Mouse (Mus musculus): ENCODE measurements around the gene Ankrd11. TPM values are rescaled to one million over a fixed set of nuclear protein-coding genes. Genes with fewer than 3 reads are reported as not detected.

Gene Ankrd11
- total RNA-seq, 2 experiments from 2014 or later: 60.3 to 62.1 TPM

DNA sequence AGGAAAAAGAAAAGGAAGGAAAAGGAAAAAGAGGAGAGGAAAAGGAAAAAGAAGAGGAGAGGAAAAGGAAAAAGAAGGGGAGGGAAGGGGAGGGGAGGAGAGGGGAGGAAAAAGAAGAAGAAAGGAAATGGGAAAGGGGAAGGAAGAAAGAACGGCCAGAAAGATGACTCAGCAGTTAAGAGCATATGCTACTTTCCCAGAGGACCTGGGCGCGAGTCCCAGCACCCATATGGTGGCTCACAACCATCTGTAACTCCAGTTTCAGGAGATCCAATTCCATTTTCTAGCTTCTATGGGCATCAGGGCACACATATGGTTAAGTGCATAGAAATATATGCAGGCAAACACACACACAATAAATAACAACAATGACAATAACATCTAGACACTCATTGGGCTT, 73.9 kb downstream of the Ankrd11 start:
- no peak for TF ChIP-seq CTCF (IDR thresholded peaks at IDR 0.05)
- intact Hi-C loops (cut with DNase I): no loop called here
- Histone ChIP-seq H3K27ac (no peak overlapping the region), H3K4me3 (no peak overlapping the region)
- DNase-seq: no peak

DNA sequence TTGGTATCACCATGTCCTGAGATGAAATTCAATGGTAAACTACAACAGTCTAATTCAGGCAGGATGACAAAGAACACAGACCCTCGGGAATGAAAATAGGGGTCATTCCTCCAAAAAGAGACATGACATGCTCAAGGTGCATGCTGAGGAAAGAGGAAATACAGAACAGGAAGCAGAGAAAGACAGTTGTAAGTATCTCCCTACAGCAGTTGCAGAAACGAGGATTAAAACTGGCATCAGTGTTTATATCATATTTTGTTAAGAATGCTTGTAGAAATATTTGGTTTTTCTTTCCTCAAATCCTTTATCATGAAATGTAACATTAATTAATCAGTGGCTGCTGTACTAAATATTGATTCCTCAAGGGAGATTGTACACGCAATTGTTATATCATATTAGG, 75.4 kb downstream of the Ankrd11 start:
- no peak for DNase-seq
- Histone ChIP-seq H3K27ac (no peak overlapping the region), H3K4me3 (no peak overlapping the region)
- TF ChIP-seq CTCF (IDR thresholded peaks at IDR 0.05): no peak
- intact Hi-C loops (cut with DNase I): no loop called here

DNA sequence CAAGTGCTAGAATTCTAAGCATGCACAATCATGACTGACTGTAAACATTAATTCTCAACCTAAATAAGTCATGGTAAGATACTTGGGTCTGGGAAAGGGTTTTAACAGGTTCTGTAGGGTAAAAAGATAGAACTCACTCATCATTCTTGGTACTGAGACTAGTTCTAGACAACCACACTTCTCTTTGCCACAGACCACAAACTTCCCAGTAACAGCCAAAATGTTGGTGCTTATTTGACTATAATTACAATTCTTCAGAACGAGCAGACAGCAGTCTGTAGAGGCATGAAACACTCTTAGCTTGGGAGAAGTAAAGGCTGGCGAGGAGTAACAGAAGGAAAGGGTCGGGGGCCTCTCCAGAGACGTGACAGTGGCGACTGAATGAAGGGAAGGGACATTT, 80.0 kb downstream of the Ankrd11 start:
- intact Hi-C loops (cut with DNase I): no loop called here

DNA sequence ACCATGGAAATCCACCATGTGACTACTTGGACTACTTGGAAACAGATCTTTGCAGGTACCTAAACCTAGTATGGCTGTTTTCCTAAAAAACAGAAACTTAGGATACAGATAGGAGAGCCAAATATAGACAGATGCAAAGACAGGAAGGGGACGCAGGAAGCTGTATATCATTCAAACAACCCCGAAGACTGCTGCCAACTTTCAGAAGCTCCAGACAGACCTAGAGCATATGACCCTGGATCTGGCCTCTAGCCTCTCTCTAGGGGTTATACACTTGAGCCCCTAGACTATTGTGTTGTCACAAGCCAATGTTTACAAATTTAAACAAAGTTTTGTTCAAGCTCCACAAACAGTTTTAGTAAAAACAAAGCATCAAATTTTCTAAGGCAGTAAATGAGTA, 80.6 kb downstream of the Ankrd11 start:
- H3K27ac ChIP-seq: peak overlapping the region; percentile 48
- intact Hi-C loops (cut with DNase I): no loop called here

More for the DNA sequence above, 80.0 kb downstream of the Ankrd11 start:
- DNase-seq: no peak
- peak overlapping the region; percentile 48; the same call in 1 of the 2 replicates for H3K27ac ChIP-seq
- no peak overlapping the region for H3K4me3 ChIP-seq
- TF ChIP-seq CTCF (IDR thresholded peaks at IDR 0.05): no peak

DNA sequence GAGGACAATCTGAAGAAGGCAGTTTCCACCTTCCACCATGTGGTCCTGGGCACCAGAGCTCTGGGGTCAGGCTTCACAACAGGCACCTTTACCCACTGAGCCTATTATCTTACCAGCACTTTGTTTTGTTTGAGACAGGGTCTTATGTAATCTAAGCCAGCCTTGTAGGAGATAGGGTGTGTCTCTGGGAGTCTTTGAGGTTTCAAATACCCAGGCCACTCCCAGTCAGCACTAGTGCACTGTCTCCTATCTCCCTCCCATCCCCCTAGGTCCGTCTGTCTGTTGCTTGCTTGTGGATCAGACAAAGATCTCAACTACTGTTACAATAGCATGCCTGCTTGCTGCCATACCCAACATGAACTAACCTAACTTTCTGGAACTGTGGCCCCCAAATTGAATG, 81.1 kb downstream of the Ankrd11 start:
- intact Hi-C loops (cut with DNase I): no loop called here
- H3K4me3 ChIP-seq: no peak overlapping the region
- no peak for DNase-seq
- peak overlapping the region; percentile 48; the same call in 1 of the 2 replicates for H3K27ac ChIP-seq
- no peak for TF ChIP-seq CTCF (IDR thresholded peaks at IDR 0.05)

More for the DNA sequence above, 80.6 kb downstream of the Ankrd11 start:
- H3K4me3 ChIP-seq: no peak overlapping the region; the same call in 1 of the 2 replicates
- TF ChIP-seq CTCF (IDR thresholded peaks at IDR 0.05): no peak
- DNase-seq: no peak

DNA sequence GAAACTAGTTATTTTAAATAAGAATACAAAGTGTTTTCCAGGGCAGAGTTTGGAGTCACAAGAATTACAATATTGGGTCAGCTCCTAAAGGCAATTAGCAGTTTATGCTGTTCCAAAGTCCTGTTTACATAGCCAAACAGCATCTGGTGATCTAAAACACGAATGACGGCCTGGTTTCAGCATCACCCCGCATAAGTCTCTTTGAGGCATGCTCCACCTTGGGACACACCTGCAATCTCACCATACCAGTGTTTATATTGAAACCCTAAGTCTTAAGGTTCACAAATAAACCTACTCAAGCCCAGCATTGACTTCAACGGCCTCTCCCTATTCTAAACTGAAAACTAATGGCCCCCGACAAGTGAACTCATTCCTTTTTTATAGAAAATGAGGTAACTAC, 81.8 kb downstream of the Ankrd11 start:
- DNase-seq: no peak
- TF ChIP-seq CTCF (IDR thresholded peaks at IDR 0.05): no peak
- Histone ChIP-seq H3K27ac (peak overlapping the region; percentile 48; the same call in 1 of the 2 replicates), H3K4me3 (no peak overlapping the region)
- intact Hi-C loops (cut with DNase I): no loop called here

DNA sequence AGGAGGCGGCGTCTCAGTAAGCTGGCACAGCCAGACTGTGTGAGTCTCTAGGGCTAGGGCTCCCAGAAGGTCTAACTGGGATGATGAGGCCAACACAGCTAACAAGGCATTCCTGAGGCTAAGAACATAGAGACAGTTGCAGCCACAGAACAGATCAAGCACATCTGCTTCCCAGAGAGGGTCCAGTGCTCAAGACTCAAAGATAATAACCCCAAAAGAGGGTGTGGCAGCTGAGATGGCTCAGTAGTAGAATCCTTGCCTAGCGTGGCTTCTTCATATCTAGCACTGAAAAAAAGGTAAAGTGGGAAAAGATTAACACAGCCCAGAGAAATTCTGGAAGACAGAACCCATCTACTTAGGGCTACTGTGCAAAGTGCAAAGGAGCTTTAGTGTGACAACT, 86.1 kb downstream of the Ankrd11 start:
- Histone ChIP-seq H3K4me3 (no peak overlapping the region), H3K27ac (no peak overlapping the region)
- DNase-seq: no peak
- intact Hi-C loops (cut with DNase I): no loop called here
- no peak for TF ChIP-seq CTCF (IDR thresholded peaks at IDR 0.05)

DNA sequence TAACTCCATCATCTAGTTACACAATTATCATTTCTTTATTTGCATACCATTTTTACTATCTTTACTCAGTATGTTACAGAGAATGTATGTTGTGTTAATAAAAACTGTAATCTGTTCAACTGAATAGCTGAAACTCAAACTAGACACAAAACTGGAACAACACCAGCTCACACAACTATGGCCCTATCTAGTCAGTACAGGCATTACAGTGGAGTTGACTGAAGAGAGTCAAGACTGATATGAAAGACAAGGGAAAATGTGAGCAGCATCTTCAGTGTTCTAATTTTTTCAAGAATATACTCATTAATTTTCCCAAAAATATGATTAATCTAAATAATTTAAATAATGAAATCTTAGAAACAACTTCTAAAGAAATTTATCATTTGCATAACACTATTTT, 86.9 kb downstream of the Ankrd11 start:
- intact Hi-C loops (cut with DNase I): no loop called here
- H3K4me3 ChIP-seq: no peak overlapping the region
- no peak overlapping the region for H3K27ac ChIP-seq
- no peak for TF ChIP-seq CTCF (IDR thresholded peaks at IDR 0.05)
- no peak for DNase-seq

DNA sequence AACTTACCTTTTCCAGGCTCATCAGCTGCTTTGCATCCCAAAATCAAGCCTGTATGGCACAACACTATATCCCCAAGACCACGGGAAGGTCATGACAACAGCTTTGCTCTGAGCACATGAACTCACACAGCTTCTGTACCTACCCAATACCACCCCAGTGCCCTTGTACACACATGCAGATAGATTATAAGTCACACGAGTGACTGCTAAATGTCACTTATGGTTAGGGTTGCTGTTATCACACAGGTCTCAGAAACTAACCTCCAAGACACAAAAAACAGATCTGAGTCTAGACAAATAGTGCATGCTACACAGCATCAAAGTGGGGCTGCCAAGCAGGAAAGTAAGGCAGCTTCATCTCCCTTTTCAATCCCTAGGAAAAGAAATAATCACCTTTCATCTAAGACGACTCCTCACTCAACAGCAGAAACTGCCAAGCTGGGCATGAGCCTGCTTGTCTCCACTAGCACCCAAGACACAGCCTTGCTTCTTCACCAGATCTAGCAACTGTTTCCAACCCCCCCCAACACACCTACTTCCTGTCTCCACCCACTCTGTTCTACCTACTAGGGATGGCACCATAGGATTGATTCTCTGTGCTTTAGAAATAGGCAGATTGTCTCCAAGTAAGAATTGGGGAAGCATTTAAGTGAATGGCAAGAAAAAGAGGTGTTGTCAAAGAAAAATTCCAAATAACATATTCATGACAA, 87.8 kb downstream of the Ankrd11 start:
- Histone ChIP-seq H3K27ac (peak overlapping the region; percentile 10; the same call in 1 of the 2 replicates), H3K4me3 (no peak overlapping the region)
- no peak for TF ChIP-seq CTCF (IDR thresholded peaks at IDR 0.05)
- intact Hi-C loops (cut with DNase I): loop anchor here (5.0 kb wide), 1 partner anchor 38 kb away; no protein-coding TSS in a partner anchor
- DNase-seq: no peak

DNA sequence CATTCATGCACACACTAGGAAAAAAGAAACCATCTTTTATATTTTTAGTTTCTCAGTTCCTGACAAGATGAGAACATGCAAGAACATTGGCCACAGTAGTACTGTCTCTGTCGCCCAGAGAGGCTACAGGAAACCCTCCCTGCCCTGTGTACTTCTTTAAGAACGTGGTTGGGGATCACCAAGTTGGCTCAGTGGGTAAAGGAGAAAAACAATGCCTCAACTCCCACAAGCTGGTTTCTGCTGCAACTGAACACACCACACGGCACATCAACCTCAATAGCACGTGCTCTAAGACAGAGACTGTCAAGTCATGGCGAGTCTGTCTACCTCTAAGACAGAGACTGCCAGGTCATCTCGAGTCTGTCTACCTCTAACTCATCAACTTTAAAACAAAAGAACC, 89.0 kb downstream of the Ankrd11 start:
- DNase-seq: no peak
- no peak overlapping the region for H3K27ac ChIP-seq
- intact Hi-C loops (cut with DNase I): loop anchor here (5.0 kb wide), 1 partner anchor 39 kb away; no protein-coding TSS in a partner anchor
- no peak for TF ChIP-seq CTCF (IDR thresholded peaks at IDR 0.05)
- H3K4me3 ChIP-seq: no peak overlapping the region

DNA sequence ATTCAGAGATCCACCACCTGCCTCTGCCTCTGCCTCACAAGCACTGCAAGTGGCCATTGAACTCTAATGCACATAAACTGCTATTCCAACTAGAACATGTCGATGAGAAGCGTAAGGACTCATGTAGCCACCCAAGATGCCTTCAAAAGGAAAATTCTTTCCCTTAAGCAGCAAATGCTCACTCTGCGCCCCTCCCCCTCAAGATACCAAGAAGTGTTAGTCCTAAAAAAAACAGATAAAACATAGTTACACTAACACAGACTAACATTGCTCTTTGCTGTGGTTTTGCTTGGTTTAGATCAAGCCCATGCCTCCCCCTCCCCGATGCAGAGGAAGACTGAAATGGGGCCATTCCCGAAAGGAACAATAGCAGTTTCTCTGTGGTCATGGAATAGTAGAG, 90.6 kb downstream of the Ankrd11 start:
- H3K27ac ChIP-seq: no peak overlapping the region
- H3K4me3 ChIP-seq: no peak overlapping the region
- TF ChIP-seq CTCF (IDR thresholded peaks at IDR 0.05): no peak
- intact Hi-C loops (cut with DNase I): loop anchor here (5.0 kb wide), 1 partner anchor 41 kb away; no protein-coding TSS in a partner anchor
- no peak for DNase-seq

DNA sequence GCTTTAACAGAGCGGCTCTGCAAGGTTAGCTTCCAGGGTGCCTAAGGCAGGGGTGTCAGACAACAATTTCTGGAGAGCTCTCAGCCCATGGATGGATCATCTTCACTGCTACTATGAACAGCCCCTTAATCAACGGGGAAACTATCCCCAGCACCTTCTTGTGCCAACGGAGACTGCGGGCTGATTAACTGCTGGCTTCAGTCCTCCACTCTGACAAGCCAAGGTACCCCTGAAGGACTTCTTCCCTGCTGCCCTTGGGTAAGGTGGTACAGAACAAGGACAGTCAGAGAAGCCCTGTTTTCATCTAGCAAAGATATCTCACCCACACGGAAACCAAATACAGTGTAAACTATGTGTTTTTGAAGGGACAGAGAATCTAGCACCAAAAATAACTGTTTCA, 92.4 kb downstream of the Ankrd11 start:
- no peak overlapping the region for H3K4me3 ChIP-seq
- no peak for TF ChIP-seq CTCF (IDR thresholded peaks at IDR 0.05)
- DNase-seq: no peak
- intact Hi-C loops (cut with DNase I): loop anchor here (5.0 kb wide), 1 partner anchor 43 kb away; no protein-coding TSS in a partner anchor
- peak overlapping the region; percentile 69 for H3K27ac ChIP-seq

DNA sequence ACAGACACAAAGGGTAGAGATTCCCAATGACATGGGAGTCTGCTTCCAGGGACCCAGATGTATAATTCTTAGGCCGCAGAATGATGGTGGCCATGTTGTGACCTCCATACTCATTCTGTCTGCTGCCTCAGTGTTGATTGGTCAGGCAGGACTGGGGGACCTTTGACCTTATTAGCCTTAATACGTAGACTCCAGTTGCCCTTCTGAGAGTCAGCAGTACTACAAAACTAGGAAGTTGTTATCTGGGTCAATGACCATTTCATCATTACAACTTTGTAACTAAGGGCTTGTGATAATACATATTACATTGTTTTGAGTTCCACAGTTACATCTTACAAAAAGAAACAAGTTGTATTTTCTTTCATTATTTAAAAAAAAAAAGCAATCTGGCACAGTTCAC, 96.3 kb downstream of the Ankrd11 start:
- no peak for TF ChIP-seq CTCF (IDR thresholded peaks at IDR 0.05)
- Histone ChIP-seq H3K4me3 (no peak overlapping the region), H3K27ac (no peak overlapping the region)
- no peak for DNase-seq
- intact Hi-C loops (cut with DNase I): no loop called here

Data from gastrocnemius, adult 2 months (tissue).